Mouse (Mus musculus) CH12.LX (cell line): ENCODE measurements around the gene Cdc123. TPM values are rescaled to one million over a fixed set of nuclear protein-coding genes. Genes with fewer than 3 reads are reported as not detected.

Experiments used
- DNase-seq: peaks from one replicate; pipeline ENCODE4 v3.0.0-alpha.2; 2013; ENCODE audit errors: extremely low read depth
- H3K27ac ChIP-seq: 2 replicates; pipeline ENCODE4 v1.5.1; 2012; ENCODE audit warnings: low read depth, mild to moderate bottlenecking, control low read depth, moderate library complexity; ENCODE audit not compliant: insufficient read depth
- H3K27me3 ChIP-seq: replicated peaks from 2 replicates; pipeline ENCODE3; 2012; ENCODE audit warnings: inconsistent platforms
- H3K36me3 ChIP-seq, 2 experiments: replicated peaks in 1 of 2; 2 replicates each; pipeline versions ENCODE3 to v1.6.1; 2012; ENCODE audit warnings: inconsistent platforms in 1 of 2, low read length in 1 of 2, mild to moderate bottlenecking in 1 of 2, mixed read lengths in 1 of 2, moderate library complexity in 1 of 2; ENCODE audit not compliant: control insufficient read depth in 1 of 2, insufficient read depth in 1 of 2
- H3K4me1 ChIP-seq, 2 experiments: 2 replicates each; pipeline ENCODE4 v1.6.1; 2012; ENCODE audit warnings: inconsistent platforms in 1 of 2, moderate library complexity in 1 of 2; ENCODE audit not compliant: insufficient read depth in 2 of 2, control insufficient read depth in 1 of 2
- H3K4me2 ChIP-seq: 2 replicates; pipeline ENCODE4 v1.6.1; 2012; ENCODE audit warnings: low read depth, mild to moderate bottlenecking, control low read depth; ENCODE audit not compliant: poor library complexity, insufficient read depth, severe bottlenecking
- H3K4me3 ChIP-seq, 3 experiments: fragments of 150-350 bp in 1 of 3; sonication (generic) in 1 of 3; replicated peaks in 1 of 3; 2 replicates each; pipeline versions ENCODE3 to v1.5.1; 2011 to 2012; ENCODE audit warnings: low read depth in 2 of 3, low read length in 2 of 3, mild to moderate bottlenecking in 2 of 3, moderate library complexity in 2 of 3, control low read depth in 1 of 3, improper control_type of control experiment in 1 of 3, inconsistent platforms in 1 of 3, mixed read lengths in 1 of 3; ENCODE audit not compliant: poor library complexity in 1 of 3
- H3K79me2 ChIP-seq: replicated peaks from 2 replicates; pipeline ENCODE4 v1.6.1; 2012; ENCODE audit warnings: mild to moderate bottlenecking, moderate library complexity; ENCODE audit not compliant: control insufficient read depth, poor library complexity, insufficient read depth, severe bottlenecking; ENCODE audit errors: extremely low read depth
- H3K9ac ChIP-seq: 2 replicates; pipeline ENCODE4 v1.6.1; 2012; ENCODE audit warnings: low read depth, mild to moderate bottlenecking, control low read depth, moderate library complexity; ENCODE audit not compliant: insufficient read depth
- H3K9me3 ChIP-seq: replicated peaks from 2 replicates; pipeline ENCODE3; 2012; ENCODE audit warnings: low read length, inconsistent platforms, mixed read lengths
- BHLHE40 ChIP-seq: IDR thresholded peaks from 2 replicates; pipeline ENCODE4 v1.6.1; 2011; ENCODE audit warnings: mild to moderate bottlenecking, low read depth, low read length, improper control_type of control experiment
- CHD2 ChIP-seq: IDR thresholded peaks from 2 replicates; pipeline ENCODE4 v1.6.1; 2011; ENCODE audit warnings: low read length, improper control_type of control experiment
- CTCF ChIP-seq, 2 experiments: IDR thresholded peaks in 1 of 2; conservative IDR thresholded peaks in 1 of 2; 2 replicates each; pipeline ENCODE4 v1.5.1; 2011 to 2012; ENCODE audit warnings: low read depth in 2 of 2, low read length in 2 of 2, improper control_type of control experiment in 1 of 2, inconsistent platforms in 1 of 2, mild to moderate bottlenecking in 1 of 2, moderate library complexity in 1 of 2
- E2F4 ChIP-seq: IDR thresholded peaks from 2 replicates; pipeline ENCODE4 v1.6.1; 2011; ENCODE audit warnings: low read depth, low read length, improper control_type of control experiment; ENCODE audit not compliant: insufficient replicate concordance
- ELF1 ChIP-seq: IDR thresholded peaks from 2 replicates; pipeline ENCODE4 v1.6.1; 2014; ENCODE audit warnings: low read depth, mild to moderate bottlenecking, inconsistent platforms, low read length, improper control_type of control experiment
- KAT2A ChIP-seq: IDR thresholded peaks from 2 replicates; pipeline ENCODE4 v1.6.1; 2012; ENCODE audit warnings: low read length, improper control_type of control experiment, inconsistent platforms; ENCODE audit not compliant: insufficient replicate concordance
- MAFK ChIP-seq: IDR thresholded peaks from 2 replicates; pipeline ENCODE4 v1.6.1; 2011; ENCODE audit warnings: low read length, improper control_type of control experiment; ENCODE audit not compliant: insufficient replicate concordance
- MAX ChIP-seq: IDR thresholded peaks from 2 replicates; pipeline ENCODE4 v1.6.1; 2011; ENCODE audit warnings: low read length, improper control_type of control experiment
- MAZ ChIP-seq: IDR thresholded peaks from 2 replicates; pipeline ENCODE4 v1.6.1; 2012; ENCODE audit warnings: low read depth, mild to moderate bottlenecking, inconsistent platforms, low read length, improper control_type of control experiment, moderate library complexity
- MEF2A ChIP-seq: IDR thresholded peaks from 2 replicates; pipeline ENCODE4 v1.6.1; 2014; ENCODE audit warnings: low read depth, mild to moderate bottlenecking, inconsistent platforms, low read length, improper control_type of control experiment, borderline replicate concordance
- MXI1 ChIP-seq: IDR thresholded peaks from 2 replicates; pipeline ENCODE4 v1.6.1; 2011; ENCODE audit warnings: mild to moderate bottlenecking, low read depth, low read length, improper control_type of control experiment
- PAX5 ChIP-seq: IDR thresholded peaks from 2 replicates; pipeline ENCODE4 v1.6.1; 2012; ENCODE audit warnings: low read length, inconsistent platforms, mixed read lengths
- POLR2AphosphoS2 ChIP-seq: IDR thresholded peaks from 2 replicates; pipeline ENCODE4 v1.6.1; 2011; ENCODE audit warnings: low read depth, low read length, improper control_type of control experiment
- RAD21 ChIP-seq: IDR thresholded peaks from 2 replicates; pipeline ENCODE4 v1.6.1; 2011; ENCODE audit warnings: low read depth, mild to moderate bottlenecking, low read length, improper control_type of control experiment, moderate library complexity
- SMC3 ChIP-seq: IDR thresholded peaks from 2 replicates; pipeline ENCODE4 v1.6.1; 2011; ENCODE audit warnings: low read depth, low read length, improper control_type of control experiment
- TBP ChIP-seq: conservative IDR thresholded peaks from 2 replicates; pipeline ENCODE4 v1.6.1; 2011; ENCODE audit warnings: low read depth, low read length, improper control_type of control experiment
- ZKSCAN1 ChIP-seq: IDR thresholded peaks from 2 replicates; pipeline ENCODE4 v1.6.1; 2012; ENCODE audit warnings: low read depth, inconsistent platforms, low read length, improper control_type of control experiment, borderline replicate concordance
- ZNF384 ChIP-seq: IDR thresholded peaks from 2 replicates; pipeline ENCODE4 v1.6.1; 2012; ENCODE audit warnings: low read depth, low read length, improper control_type of control experiment, inconsistent platforms
- dilution Hi-C: fragments of 300-500 bp; cut with MboI; formaldehyde crosslinking; loops from 2 replicates; pipeline ENCODE4 v1.14.3; 2020; ENCODE audit warnings: low sequenced_read_pairs; ENCODE audit not compliant: extremely low pct_unique_long_range_greater_than_20kb, extremely low pct_ligation_motif_present
- in situ Hi-C: fragments of 300-500 bp; cut with MboI; formaldehyde crosslinking; loops from 3 replicates; pipeline ENCODE4 v1.14.3; 2019; ENCODE audit warnings: low sequenced_read_pairs, low pct_ligation_motif_present, low pct_unique_long_range_greater_than_20kb, mixed read lengths
- polyA plus RNA-seq: library from polyadenylated mRNA; unstranded; fragments of >175 nt; gene quantifications from 2 replicates; pipeline ENCODE4 v1.2.1, GENCODE M21; 2012; ENCODE audit warnings: low read depth; ENCODE audit not compliant: insufficient read length
- total RNA-seq, 2 experiments: library from RNA; depleted of rRNA; stranded (reverse); fragments of 300-350 nt in 1 of 2; fragments of >200 nt in 1 of 2; gene quantifications; 2 replicates each; pipeline ENCODE4 v1.2.3; 2012 to 2014

Gene Cdc123
- total and polyA plus RNA-seq, 3 experiments, result 164 to 291 (median 215) TPM

GRCm38 (mm10) chr2:5824685-5825084 lies 20.3 kb downstream of the Cdc123 start:
- Histone ChIP-seq H3K27ac (no peak overlapping the region), H3K4me2 (no peak overlapping the region), H3K79me2 (peaks cover 3% of the 10 kb centered on the region; the same call in 1 of the 2 replicates), H3K27me3 (no peaks in the 10 kb centered on the region), H3K36me3 (peaks cover 50 to 74% of the 10 kb centered on the region in 2 experiments), H3K4me3 (no peak overlapping the region), H3K9ac (no peak overlapping the region), H3K9me3 (no peaks in the 10 kb centered on the region), H3K4me1 (peaks cover 4 to 15% of the 10 kb centered on the region in 2 experiments; a peak in 3 of 4 replicates)
- TF ChIP-seq CHD2 (no peak), KAT2A (no peak)
- in situ Hi-C loops (loop anchor here (25.0 kb wide), 2 partner anchors 737 to 912 kb away; partner anchors contain the start of gene Phyh), dilution Hi-C loops (no loop called here)
- peak; percentile 38 for DNase-seq

- in situ Hi-C loops (loop anchor here (25.0 kb wide), 1 partner anchor 737 kb away; no protein-coding TSS in a partner anchor), dilution Hi-C loops (no loop called here)
- Histone ChIP-seq H3K9me3 (no peaks in the 10 kb centered on the region), H3K36me3 (peaks cover 50 to 75% of the 10 kb centered on the region in 2 experiments), H3K79me2 (peaks cover 3% of the 10 kb centered on the region; the same call in 1 of the 2 replicates), H3K27me3 (no peaks in the 10 kb centered on the region), H3K4me3 (no peak overlapping the region), H3K4me2 (no peak overlapping the region), H3K9ac (no peak overlapping the region), H3K27ac (no peak overlapping the region), H3K4me1 (peaks cover 4 to 15% of the 10 kb centered on the region in 2 experiments; a peak in 3 of 4 replicates)
- DNase-seq, result peak; percentile 36
- TF ChIP-seq ELF1, result 0 out of 2 replicates have a peak, but pooled peaks have one; percentile 35
- TF ChIP-seq MAFK, result no peak
- TF ChIP-seq CTCF (conservative IDR thresholded peaks at IDR 0.05 in 1 of 2, IDR thresholded peaks at IDR 0.05 in 1 of 2; ENCODE audit: low read depth in 2 of 2, low read length in 2 of 2), result peak in 1 of 2 experiments; percentile 70; a peak in 3 of 4 replicates
- no peak for TF ChIP-seq TBP
- TF ChIP-seq ZKSCAN1, result no peak
- no peak for TF ChIP-seq ZNF384
- TF ChIP-seq BHLHE40, result no peak
- peak; percentile 54 for TF ChIP-seq RAD21
- TF ChIP-seq MAX, result no peak
- TF ChIP-seq E2F4, result no peak
- TF ChIP-seq SMC3, result peak; percentile 62
- no peak for TF ChIP-seq MAZ
These were observed 20.8 kb downstream of the Cdc123 start for GRCm38 (mm10) chr2:5824213-5824612.

GRCm38 (mm10) chr2:5822449-5822848 lies 22.5 kb downstream of the Cdc123 start:
- no peak for DNase-seq
- Histone ChIP-seq H3K4me1 (peaks cover 4 to 15% of the 10 kb centered on the region in 2 experiments; a peak in 3 of 4 replicates), H3K4me3 (no peak overlapping the region), H3K9me3 (no peaks in the 10 kb centered on the region), H3K9ac (no peak overlapping the region), H3K27ac (no peak overlapping the region), H3K4me2 (no peak overlapping the region), H3K27me3 (no peaks in the 10 kb centered on the region), H3K36me3 (peaks cover 52 to 79% of the 10 kb centered on the region in 2 experiments), H3K79me2 (peaks cover 3% of the 10 kb centered on the region; the same call in 1 of the 2 replicates)
- in situ Hi-C loops (loop anchor here (25.0 kb wide), 1 partner anchor 735 kb away; no protein-coding TSS in a partner anchor), dilution Hi-C loops (no loop called here)
- TF ChIP-seq E2F4, result no peak
- no peak for TF ChIP-seq POLR2AphosphoS2
- no peak for TF ChIP-seq PAX5
- no peak for TF ChIP-seq MXI1
- TF ChIP-seq MEF2A, result no peak
